Mouse (Mus musculus): ENCODE measurements around the gene Slc5a2. TPM values are rescaled to one million over a fixed set of nuclear protein-coding genes. Genes with fewer than 3 reads are reported as not detected.

Gene Slc5a2
- polyA plus RNA-seq, 1 experiment from 2014 or later = 0.22 TPM

- no peak overlapping the region for H3K9ac ChIP-seq (ENCODE audit: low read length)
- H3K4me2 ChIP-seq (ENCODE audit: low read length) = no peak overlapping the region
- no peaks in the 10 kb centered on the region for H3K36me3 ChIP-seq (ENCODE audit: control insufficient read depth, insufficient read depth, low read length)
- H3K27ac ChIP-seq (replicated peaks in 1 of 2; ENCODE audit: control insufficient read depth in 1 of 2, insufficient read depth in 1 of 2, low read depth in 2 of 2, low read length in 2 of 2) = no peak overlapping the region
- ATAC-seq (ENCODE audit: insufficient number of reproducible peaks, insufficient read depth, low FRiP score, low read depth) = no peak
- peaks cover 2 to 9% of the 10 kb centered on the region in 2 experiments for H3K4me1 ChIP-seq (ENCODE audit: control insufficient read depth in 2 of 2, insufficient read depth in 2 of 2, low read length in 2 of 2)
- no peak overlapping the region for H3K4me3 ChIP-seq (ENCODE audit: control insufficient read depth in 1 of 2, insufficient read depth in 1 of 2, low read depth in 1 of 2, low read length in 2 of 2)
- H3K9me3 ChIP-seq (ENCODE audit: control insufficient read depth, low read length) = no peaks in the 10 kb centered on the region
- no peaks in the 10 kb centered on the region for H3K27me3 ChIP-seq (ENCODE audit: control insufficient read depth, insufficient read depth, low read length)
- WGBS = 71% methylated on average over 3 of the region's 3 CpGs
These were observed 36.7 kb downstream of the Slc5a2 start for GRCm38 (mm10) chr7:128302151-128302550.

GRCm38 (mm10) chr7:128304198-128304597 lies 38.7 kb downstream of the Slc5a2 start:
- no peaks in the 10 kb centered on the region for H3K36me3 ChIP-seq (ENCODE audit: control insufficient read depth, insufficient read depth, low read length)
- ATAC-seq (ENCODE audit: insufficient number of reproducible peaks, insufficient read depth, low FRiP score, low read depth) = no peak

GRCm38 (mm10) chr7:128304907-128305306 lies 39.5 kb downstream of the Slc5a2 start:
- 3% methylated on average over 5 of the region's 5 CpGs for WGBS
- no peak overlapping the region for H3K4me3 ChIP-seq (ENCODE audit: control insufficient read depth in 1 of 2, insufficient read depth in 1 of 2, low read depth in 1 of 2, low read length in 2 of 2)
- no peak overlapping the region for H3K27ac ChIP-seq (replicated peaks in 1 of 2; ENCODE audit: control insufficient read depth in 1 of 2, insufficient read depth in 1 of 2, low read depth in 2 of 2, low read length in 2 of 2)
- no peak for ATAC-seq (ENCODE audit: insufficient number of reproducible peaks, insufficient read depth, low FRiP score, low read depth)
- H3K4me1 ChIP-seq (ENCODE audit: control insufficient read depth in 2 of 2, insufficient read depth in 2 of 2, low read length in 2 of 2) = peaks cover under 1% of the 10 kb centered on the region in 2 experiments; a peak in 2 of 4 replicates
- no peaks in the 10 kb centered on the region for H3K36me3 ChIP-seq (ENCODE audit: control insufficient read depth, insufficient read depth, low read length)
- no peak overlapping the region for H3K4me2 ChIP-seq (ENCODE audit: low read length)
- no peaks in the 10 kb centered on the region for H3K9me3 ChIP-seq (ENCODE audit: control insufficient read depth, low read length)
- no peaks in the 10 kb centered on the region for H3K27me3 ChIP-seq (ENCODE audit: control insufficient read depth, insufficient read depth, low read length)
- H3K9ac ChIP-seq (ENCODE audit: low read length) = no peak overlapping the region; the same call in 1 of the 2 replicates

More at GRCm38 (mm10) chr7:128304198-128304597, 38.7 kb downstream of the Slc5a2 start:
- H3K4me3 ChIP-seq (ENCODE audit: control insufficient read depth in 1 of 2, insufficient read depth in 1 of 2, low read depth in 1 of 2, low read length in 2 of 2) = no peak overlapping the region
- no peaks in the 10 kb centered on the region for H3K4me1 ChIP-seq (ENCODE audit: control insufficient read depth in 2 of 2, insufficient read depth in 2 of 2, low read length in 2 of 2)
- 81% methylated on average over 6 of the region's 6 CpGs for whole genome bisulfite sequencing
- no peaks in the 10 kb centered on the region for H3K27me3 ChIP-seq (ENCODE audit: control insufficient read depth, insufficient read depth, low read length)
- no peaks in the 10 kb centered on the region for H3K9me3 ChIP-seq (ENCODE audit: control insufficient read depth, low read length)
- H3K4me2 ChIP-seq (ENCODE audit: low read length) = no peak overlapping the region
- no peak overlapping the region for H3K27ac ChIP-seq (replicated peaks in 1 of 2; ENCODE audit: control insufficient read depth in 1 of 2, insufficient read depth in 1 of 2, low read depth in 2 of 2, low read length in 2 of 2)
- H3K9ac ChIP-seq (ENCODE audit: low read length) = no peak overlapping the region

- no peaks in the 10 kb centered on the region for H3K27me3 ChIP-seq (ENCODE audit: control insufficient read depth, insufficient read depth, low read length)
- no peaks in the 10 kb centered on the region for H3K9me3 ChIP-seq (ENCODE audit: control insufficient read depth, low read length)
- H3K9ac ChIP-seq (ENCODE audit: low read length) = no peak overlapping the region
- no peaks in the 10 kb centered on the region for H3K36me3 ChIP-seq (ENCODE audit: control insufficient read depth, insufficient read depth, low read length)
- no peak overlapping the region for H3K4me3 ChIP-seq (ENCODE audit: control insufficient read depth in 1 of 2, insufficient read depth in 1 of 2, low read depth in 1 of 2, low read length in 2 of 2)
- H3K27ac ChIP-seq (replicated peaks in 1 of 2; ENCODE audit: control insufficient read depth in 1 of 2, insufficient read depth in 1 of 2, low read depth in 2 of 2, low read length in 2 of 2) = no peak overlapping the region
- no peak overlapping the region for H3K4me2 ChIP-seq (ENCODE audit: low read length)
- peaks cover 8 to 9% of the 10 kb centered on the region in 2 experiments for H3K4me1 ChIP-seq (ENCODE audit: control insufficient read depth in 2 of 2, insufficient read depth in 2 of 2, low read length in 2 of 2)
- no peak for ATAC-seq (ENCODE audit: insufficient number of reproducible peaks, insufficient read depth, low FRiP score, low read depth)
These were observed 42.4 kb downstream of the Slc5a2 start for GRCm38 (mm10) chr7:128307851-128308250.

GRCm38 (mm10) chr7:128309216-128309615 lies 43.8 kb downstream of the Slc5a2 start:
- no peak for ATAC-seq (ENCODE audit: insufficient number of reproducible peaks, insufficient read depth, low FRiP score, low read depth)
- Histone ChIP-seq H3K36me3 (ENCODE audit: control insufficient read depth, insufficient read depth, low read length) (no peaks in the 10 kb centered on the region), H3K27ac (replicated peaks in 1 of 2; ENCODE audit: control insufficient read depth in 1 of 2, insufficient read depth in 1 of 2, low read depth in 2 of 2, low read length in 2 of 2) (no peak overlapping the region), H3K4me1 (ENCODE audit: control insufficient read depth in 2 of 2, insufficient read depth in 2 of 2, low read length in 2 of 2) (peaks cover 8 to 9% of the 10 kb centered on the region in 2 experiments), H3K27me3 (ENCODE audit: control insufficient read depth, insufficient read depth, low read length) (no peaks in the 10 kb centered on the region), H3K9ac (ENCODE audit: low read length) (no peak overlapping the region), H3K4me3 (ENCODE audit: control insufficient read depth in 1 of 2, insufficient read depth in 1 of 2, low read depth in 1 of 2, low read length in 2 of 2) (no peak overlapping the region), H3K4me2 (ENCODE audit: low read length) (no peak overlapping the region), H3K9me3 (ENCODE audit: control insufficient read depth, low read length) (no peaks in the 10 kb centered on the region)
- WGBS = 65% methylated on average over 3 of the region's 3 CpGs

DNA sequence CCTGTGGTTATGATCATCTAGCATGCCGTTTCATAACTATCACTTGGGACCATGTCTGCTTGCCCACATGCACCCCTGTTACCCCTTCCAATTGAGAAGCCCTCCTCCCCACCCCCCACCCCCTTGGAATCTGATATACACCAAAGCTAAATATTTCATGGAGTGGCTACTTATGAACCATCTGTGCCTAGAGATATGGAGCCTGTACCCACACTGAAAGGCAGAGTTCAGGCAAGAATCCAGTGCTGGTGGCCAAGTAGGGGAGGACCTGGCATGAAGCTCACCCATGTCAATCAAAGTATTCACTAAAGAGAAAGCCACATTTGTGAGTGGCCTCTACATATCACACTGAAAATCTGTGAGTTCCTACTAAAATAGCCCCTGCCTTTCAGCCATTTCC lies 44.3 kb downstream of the Slc5a2 start:
- H3K4me2 ChIP-seq (ENCODE audit: low read length) = no peak overlapping the region
- no peaks in the 10 kb centered on the region for H3K27me3 ChIP-seq (ENCODE audit: control insufficient read depth, insufficient read depth, low read length)
- no peak overlapping the region for H3K4me3 ChIP-seq (ENCODE audit: control insufficient read depth in 1 of 2, insufficient read depth in 1 of 2, low read depth in 1 of 2, low read length in 2 of 2)
- H3K27ac ChIP-seq (replicated peaks in 1 of 2; ENCODE audit: control insufficient read depth in 1 of 2, insufficient read depth in 1 of 2, low read depth in 2 of 2, low read length in 2 of 2) = no peak overlapping the region
- whole genome bisulfite sequencing = 53% methylated on average over 1 of the region's 1 CpGs
- H3K9me3 ChIP-seq (ENCODE audit: control insufficient read depth, low read length) = no peaks in the 10 kb centered on the region
- H3K9ac ChIP-seq (ENCODE audit: low read length) = no peak overlapping the region
- peaks cover 8 to 9% of the 10 kb centered on the region in 2 experiments for H3K4me1 ChIP-seq (ENCODE audit: control insufficient read depth in 2 of 2, insufficient read depth in 2 of 2, low read length in 2 of 2)
- no peaks in the 10 kb centered on the region for H3K36me3 ChIP-seq (ENCODE audit: control insufficient read depth, insufficient read depth, low read length)
- ATAC-seq (ENCODE audit: insufficient number of reproducible peaks, insufficient read depth, low FRiP score, low read depth) = no peak

- no peak overlapping the region for H3K4me2 ChIP-seq (ENCODE audit: low read length)
- no peak overlapping the region for H3K9ac ChIP-seq (ENCODE audit: low read length)
- peaks cover 8 to 9% of the 10 kb centered on the region in 2 experiments for H3K4me1 ChIP-seq (ENCODE audit: control insufficient read depth in 2 of 2, insufficient read depth in 2 of 2, low read length in 2 of 2)
- H3K36me3 ChIP-seq (ENCODE audit: control insufficient read depth, insufficient read depth, low read length) = no peaks in the 10 kb centered on the region
- H3K4me3 ChIP-seq (ENCODE audit: control insufficient read depth in 1 of 2, insufficient read depth in 1 of 2, low read depth in 1 of 2, low read length in 2 of 2) = no peak overlapping the region
- WGBS = 12% methylated on average over 8 of the region's 8 CpGs
- H3K9me3 ChIP-seq (ENCODE audit: control insufficient read depth, low read length) = no peaks in the 10 kb centered on the region
- no peaks in the 10 kb centered on the region for H3K27me3 ChIP-seq (ENCODE audit: control insufficient read depth, insufficient read depth, low read length)
- ATAC-seq (ENCODE audit: insufficient number of reproducible peaks, insufficient read depth, low FRiP score, low read depth) = no peak
- no peak overlapping the region for H3K27ac ChIP-seq (replicated peaks in 1 of 2; ENCODE audit: control insufficient read depth in 1 of 2, insufficient read depth in 1 of 2, low read depth in 2 of 2, low read length in 2 of 2)
These were observed 44.8 kb downstream of the Slc5a2 start for GRCm38 (mm10) chr7:128310229-128310688.

GRCm38 (mm10) chr7:128311263-128311662 lies 45.8 kb downstream of the Slc5a2 start:
- H3K4me3 ChIP-seq (ENCODE audit: control insufficient read depth in 1 of 2, insufficient read depth in 1 of 2, low read depth in 1 of 2, low read length in 2 of 2) = no peak overlapping the region
- 67% methylated on average over 3 of the region's 3 CpGs for WGBS
- H3K27ac ChIP-seq (replicated peaks in 1 of 2; ENCODE audit: control insufficient read depth in 1 of 2, insufficient read depth in 1 of 2, low read depth in 2 of 2, low read length in 2 of 2) = no peak overlapping the region
- no peaks in the 10 kb centered on the region for H3K27me3 ChIP-seq (ENCODE audit: control insufficient read depth, insufficient read depth, low read length)
- H3K4me1 ChIP-seq (ENCODE audit: control insufficient read depth in 2 of 2, insufficient read depth in 2 of 2, low read length in 2 of 2) = peaks cover 8 to 9% of the 10 kb centered on the region in 2 experiments
- H3K36me3 ChIP-seq (ENCODE audit: control insufficient read depth, insufficient read depth, low read length) = no peaks in the 10 kb centered on the region
- no peak overlapping the region for H3K4me2 ChIP-seq (ENCODE audit: low read length)
- H3K9ac ChIP-seq (ENCODE audit: low read length) = no peak overlapping the region
- no peaks in the 10 kb centered on the region for H3K9me3 ChIP-seq (ENCODE audit: control insufficient read depth, low read length)
- no peak for ATAC-seq (ENCODE audit: insufficient number of reproducible peaks, insufficient read depth, low FRiP score, low read depth)

Measured in heart, embryonic 14.5 days (tissue).